Mouse (Mus musculus): ENCODE results near the gene Gm45234.
"Not testable (repeated sequence)": the region's sequence is repeated elsewhere in the genome, so short reads cannot be mapped to it uniquely, and the experiment has no call there.

Gene Gm45234

GRCm38 (mm10) chr6:124755831-124756595, at the start of gene Gm45234, which contains the start of gene Atn1:
Gm45234 (minus strand) TSS chr6:124756021.
Atn1 (minus strand) TSS chr6:124756524.
- DNase-seq: peak in 1 of 2 experiments; percentile 56

GRCm38 (mm10) chr6:124804341-124804740, 48.5 kb upstream of the Gm45234 start:
- no peak for DNase-seq

- DNase-seq: not testable (repeated sequence)
Measured at GRCm38 (mm10) chr6:124803691-124804090, 47.9 kb upstream of the Gm45234 start.

- no peak for DNase-seq
Measured at GRCm38 (mm10) chr6:124803061-124803460, 47.2 kb upstream of the Gm45234 start.

- DNase-seq: not testable (repeated sequence)
Measured at GRCm38 (mm10) chr6:124802400-124802799, 46.6 kb upstream of the Gm45234 start.

- no peak for DNase-seq
Measured at GRCm38 (mm10) chr6:124796200-124796599, 40.4 kb upstream of the Gm45234 start.

- no peak for DNase-seq
Measured at GRCm38 (mm10) chr6:124795781-124796180, 40.0 kb upstream of the Gm45234 start.

- DNase-seq: no peak
Measured at GRCm38 (mm10) chr6:124791911-124792310, 36.1 kb upstream of the Gm45234 start.

- no peak for DNase-seq
Measured at GRCm38 (mm10) chr6:124790121-124790520, 34.3 kb upstream of the Gm45234 start.

GRCm38 (mm10) chr6:124789519-124789918, 33.7 kb upstream of the Gm45234 start:
- no peak for DNase-seq

GRCm38 (mm10) chr6:124787722-124788121, 31.9 kb upstream of the Gm45234 start:
- no peak for DNase-seq

GRCm38 (mm10) chr6:124786756-124787420, 31.1 kb upstream of the Gm45234 start:
- DNase-seq: no peak

- peak in 1 of 2 experiments; percentile 58 for DNase-seq
Measured at GRCm38 (mm10) chr6:124782436-124782835, 26.6 kb upstream of the Gm45234 start.

GRCm38 (mm10) chr6:124780917-124781316, 25.1 kb upstream of the Gm45234 start:
- no peak for DNase-seq

GRCm38 (mm10) chr6:124779984-124780416, 24.2 kb upstream of the Gm45234 start:
- DNase-seq: no peak

- DNase-seq: peak in 1 of 2 experiments; percentile 49
Measured at GRCm38 (mm10) chr6:124779222-124779983, 23.6 kb upstream of the Gm45234 start, which contains the start of gene Lrrc23. Lrrc23 (minus strand) TSS chr6:124779727.

- DNase-seq: no peak
Measured at GRCm38 (mm10) chr6:124770511-124770910, 14.7 kb upstream of the Gm45234 start.

- no peak for DNase-seq
Measured at GRCm38 (mm10) chr6:124770013-124770412, 14.2 kb upstream of the Gm45234 start.

GRCm38 (mm10) chr6:124769101-124769765, 13.4 kb upstream of the Gm45234 start, which contains the start of gene Eno2:
Eno2 (minus strand) TSS chr6:124769673.
- DNase-seq: peak in 1 of 2 experiments; percentile 21

- no peak for DNase-seq
Measured at GRCm38 (mm10) chr6:124768704-124769044, 12.9 kb upstream of the Gm45234 start.

- DNase-seq: no peak
Measured at GRCm38 (mm10) chr6:124767920-124768703, 12.3 kb upstream of the Gm45234 start.

- DNase-seq: no peak
Measured at GRCm38 (mm10) chr6:124767536-124767919, 11.7 kb upstream of the Gm45234 start.

Measured in spleen, adult 18-20 months (tissue).